Mouse (Mus musculus) ES-Bruce4 (cell line): ENCODE measurements at regions not wholly inside any gene's neighbourhood (a gene's known extent, or its start where the extent isn't known, plus 50 kb on each side); places are given as distances from the start of the nearest gene placed in this dataset.

Experiments used
- CTCF ChIP-seq: IDR thresholded peaks from one replicate; pipeline ENCODE4 v1.8.1; 2011; ENCODE audit warnings: low read depth, low read length
- EP300 ChIP-seq: IDR thresholded peaks from 2 replicates; pipeline ENCODE4 v1.6.1; 2011; ENCODE audit warnings: low read depth, low read length; ENCODE audit not compliant: insufficient read depth
- POLR2A ChIP-seq: IDR thresholded peaks from one replicate; pipeline ENCODE4 v1.8.1; 2011; ENCODE audit warnings: low read length; ENCODE audit not compliant: insufficient read depth

DNA sequence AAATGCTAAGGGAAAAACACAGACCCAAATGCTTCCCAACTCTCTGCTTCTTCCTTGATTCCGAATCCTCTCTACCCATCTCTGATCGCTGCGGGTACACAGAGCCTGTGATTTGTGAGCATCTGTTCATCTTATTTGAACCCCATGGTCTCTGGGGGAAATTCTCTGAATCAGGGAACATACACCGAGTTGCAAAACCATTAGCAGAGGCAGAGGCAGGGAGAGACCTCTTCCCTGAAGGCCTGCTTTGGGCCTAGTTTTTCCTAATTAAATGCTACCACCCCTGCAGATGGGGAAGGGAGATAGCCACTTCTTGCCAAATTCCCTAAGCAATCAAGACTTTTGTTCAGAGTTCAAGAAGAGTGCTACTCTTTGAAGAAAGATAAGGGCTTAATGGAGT is 274.4 kb upstream of the Mmadhc start:
- TF ChIP-seq POLR2A (no peak), EP300 (no peak), CTCF (no peak)
